Mouse (Mus musculus) urinary bladder, postnatal 0 days (tissue): Measurements from ENCODE around the gene Taok1. TPM values are rescaled to one million over a fixed set of nuclear protein-coding genes. Genes with fewer than 3 reads are reported as not detected.

ENCODE experiments used
- polyA plus RNA-seq: library from polyadenylated mRNA; unstranded; fragments of >200 nt; fragmentation: Nextera tagmentation; extraction: Ambion mirVana; gene quantifications from 2 replicates; pipeline ENCODE4 v1.2.1, GENCODE M21; 2015

Gene Taok1
- polyA plus RNA-seq, result 11.1 and 12.8 TPM in 2 replicates

GRCm38 (mm10) chr11:77607538-77608455 lies at the start of gene Taok1:
Gene Taok1, minus strand, starts transcription at chr11:77607815.

GRCm38 (mm10) chr11:77519043-77519442 lies 88.6 kb downstream of the Taok1 start, which contains the start of gene Gm10392:
Gene Gm10392, minus strand, starts transcription at chr11:77519198.

GRCm38 (mm10) chr11:77515637-77516552 lies 91.7 kb downstream of the Taok1 start, which contains the start of gene Trp53i13:
Gene Trp53i13, minus strand, starts transcription at chr11:77515980.

GRCm38 (mm10) chr11:77514832-77515636 lies 92.6 kb downstream of the Taok1 start, which contains the start of gene Abhd15:
Gene Abhd15, plus strand, starts transcription at chr11:77515121.

GRCm38 (mm10) chr11:77493512-77494343 lies 113.9 kb downstream of the Taok1 start, which contains the start of gene Git1:
Gene Git1, plus strand, starts transcription at chr11:77493562.

GRCm38 (mm10) chr11:77489591-77490235 lies 117.9 kb downstream of the Taok1 start, which contains the start of gene Ankrd13b:
Gene Ankrd13b, minus strand, starts transcription at chr11:77489678.

Other genes with a start within 250 kb of the Taok1 start
- 1.0 and 1.5 TPM in 2 replicates for gene Coro6, start 145.4 kb downstream of the Taok1 start, polyA plus RNA-seq
- gene Ankrd13b, start 118.1 kb downstream of the Taok1 start, polyA plus RNA-seq, result 2.1 and 2.3 TPM in 2 replicates
- 5.0 and 5.6 TPM in 2 replicates for gene Git1, start 114.3 kb downstream of the Taok1 start, polyA plus RNA-seq
- 1.2 and 1.3 TPM in 2 replicates for gene Abhd15, start 92.7 kb downstream of the Taok1 start, polyA plus RNA-seq
- gene Trp53i13, start 91.8 kb downstream of the Taok1 start, polyA plus RNA-seq, result 22.9 TPM in 2 replicates
- not detected in 2 replicates for gene Gm10392, start 88.6 kb downstream of the Taok1 start, polyA plus RNA-seq
- gene Nufip2, start 78.3 kb upstream of the Taok1 start, polyA plus RNA-seq, result 3.5 and 4.3 TPM in 2 replicates
- not detected in 2 replicates for gene Cryba1, start 117.5 kb upstream of the Taok1 start, polyA plus RNA-seq
- 7.8 and 9.5 TPM in 2 replicates for gene Myo18a, start 155.4 kb upstream of the Taok1 start, polyA plus RNA-seq
- 0.16 and 0.35 TPM in 2 replicates for gene Gm10277, start 179.9 kb upstream of the Taok1 start, polyA plus RNA-seq